Mouse (Mus musculus) hindbrain, embryonic 12.5 days (tissue): ENCODE results near the gene Btn1a1. TPM values are rescaled to one million over a fixed set of nuclear protein-coding genes. Genes with fewer than 3 reads are reported as not detected.

Experiments used
- ATAC-seq: fragments of 200-750 bp; cut with Nextera tagmentation; 2 replicates; pipeline ENCODE4 v1.8.0; 2017; ENCODE audit warnings: moderate TSS enrichment; ENCODE audit not compliant: low FRiP score
- H3K27ac ChIP-seq: fragments of 300-500 bp; sonication (generic); 2 replicates; pipeline ENCODE4 v1.5.1; 2016; ENCODE audit warnings: mild to moderate bottlenecking
- H3K27me3 ChIP-seq: fragments of 300-500 bp; sonication (generic); 2 replicates; pipeline ENCODE4 v1.6.1; 2016; ENCODE audit warnings: mild to moderate bottlenecking
- H3K36me3 ChIP-seq: fragments of 300-500 bp; sonication (generic); 2 replicates; pipeline ENCODE4 v1.6.1; 2016; ENCODE audit warnings: mild to moderate bottlenecking
- H3K4me1 ChIP-seq: fragments of 300-500 bp; sonication (generic); 2 replicates; pipeline ENCODE4 v1.6.1; 2016
- H3K4me2 ChIP-seq: fragments of 300-500 bp; sonication (generic); replicated peaks from 2 replicates; pipeline ENCODE4 v1.6.1; 2016; ENCODE audit warnings: mild to moderate bottlenecking
- H3K4me3 ChIP-seq: fragments of 300-500 bp; sonication (generic); 2 replicates; pipeline ENCODE4 v1.5.1; 2016; ENCODE audit warnings: mild to moderate bottlenecking
- H3K9ac ChIP-seq: fragments of 300-500 bp; sonication (generic); 2 replicates; pipeline ENCODE4 v1.6.1; 2016; ENCODE audit warnings: mild to moderate bottlenecking, moderate library complexity
- H3K9me3 ChIP-seq: fragments of 300-500 bp; sonication (generic); replicated peaks from 2 replicates; pipeline ENCODE4 v1.6.1; 2016; ENCODE audit warnings: mild to moderate bottlenecking
- WGBS: fragments of 180-500 bp; shearing (Covaris S2); methylation state at CpG from one replicate; pipeline ENCODE4 v1.1.7; 2016; 5-methylcytosine and 5-hydroxymethylcytosine counted together
- polyA plus RNA-seq: library from polyadenylated mRNA; unstranded; fragments of >200 nt; fragmentation: Nextera tagmentation; extraction: Ambion mirVana; gene quantifications from 2 replicates; pipeline ENCODE4 v1.2.1, GENCODE M21; 2016

The Btn1a1 gene
- polyA plus RNA-seq, 1 experiment from 2014 or later: not detected

DNA sequence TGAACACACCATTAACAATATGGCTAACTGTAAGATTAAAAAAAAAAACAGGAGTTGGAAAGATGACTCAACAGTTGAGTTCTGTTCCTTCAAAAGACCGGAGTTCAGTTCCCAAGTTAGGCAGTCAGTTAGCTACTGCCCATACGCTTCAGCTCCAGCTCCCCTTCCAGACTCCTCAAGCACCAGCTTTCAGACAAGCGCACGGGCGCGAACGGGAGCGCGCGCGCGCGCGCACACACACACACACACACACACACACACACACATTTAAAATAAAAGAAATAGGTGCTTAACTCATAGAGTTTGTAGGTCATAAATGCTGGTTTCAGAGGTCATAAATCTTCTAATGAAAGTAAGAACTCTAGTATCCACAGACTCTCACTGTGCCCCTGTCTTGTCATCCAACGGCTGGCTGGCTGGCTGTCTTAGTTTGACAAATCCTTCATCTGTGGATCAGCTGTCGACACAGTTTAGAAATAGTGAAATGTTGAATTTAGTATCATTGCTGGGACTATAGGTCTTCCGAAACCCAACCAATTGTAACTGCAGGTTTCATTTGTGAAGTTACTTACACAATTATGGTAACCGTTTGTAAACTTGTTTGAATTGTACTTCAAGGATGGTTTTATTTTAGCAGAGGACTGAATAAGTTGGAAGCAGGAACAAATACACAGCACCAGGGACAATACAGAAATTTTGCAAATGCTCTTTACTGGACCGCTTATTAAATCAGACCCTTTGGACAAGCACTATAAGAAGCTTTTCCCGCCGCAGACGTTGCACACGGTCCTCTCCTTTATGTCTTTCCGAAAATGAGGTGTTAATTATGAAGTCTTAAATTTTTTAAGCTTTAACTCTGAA is 16.2 kb downstream of the Btn1a1 start:
- Histone ChIP-seq H3K4me3 (peak overlapping the region; percentile 42), H3K9me3 (no peaks in the 10 kb centered on the region), H3K9ac (peak overlapping the region; percentile 51), H3K4me1 (peaks cover 3% of the 10 kb centered on the region; the same call in 1 of the 2 replicates), H3K27me3 (no peaks in the 10 kb centered on the region), H3K27ac (peak overlapping the region; percentile 17; the same call in 1 of the 2 replicates), H3K36me3 (no peaks in the 10 kb centered on the region), H3K4me2 (peak overlapping the region; percentile 69)
- ATAC-seq: no peak
- under 1% methylated on average over 24 of the region's 24 CpGs for WGBS

- H3K36me3 ChIP-seq: no peaks in the 10 kb centered on the region
- no peaks in the 10 kb centered on the region for H3K9me3 ChIP-seq
- H3K4me3 ChIP-seq: peak overlapping the region; percentile 42; the same call in 1 of the 2 replicates
- H3K4me2 ChIP-seq: peak overlapping the region; percentile 69
- H3K27ac ChIP-seq: no peak overlapping the region
- no peaks in the 10 kb centered on the region for H3K27me3 ChIP-seq
- H3K9ac ChIP-seq: no peak overlapping the region
- peaks cover 8% of the 10 kb centered on the region; the same call in 1 of the 2 replicates for H3K4me1 ChIP-seq
- 52% methylated on average over 3 of the region's 3 CpGs for WGBS
- no peak for ATAC-seq
These were observed 16.9 kb downstream of the Btn1a1 start for GRCm38 (mm10) chr13:23448758-23449157.

DNA sequence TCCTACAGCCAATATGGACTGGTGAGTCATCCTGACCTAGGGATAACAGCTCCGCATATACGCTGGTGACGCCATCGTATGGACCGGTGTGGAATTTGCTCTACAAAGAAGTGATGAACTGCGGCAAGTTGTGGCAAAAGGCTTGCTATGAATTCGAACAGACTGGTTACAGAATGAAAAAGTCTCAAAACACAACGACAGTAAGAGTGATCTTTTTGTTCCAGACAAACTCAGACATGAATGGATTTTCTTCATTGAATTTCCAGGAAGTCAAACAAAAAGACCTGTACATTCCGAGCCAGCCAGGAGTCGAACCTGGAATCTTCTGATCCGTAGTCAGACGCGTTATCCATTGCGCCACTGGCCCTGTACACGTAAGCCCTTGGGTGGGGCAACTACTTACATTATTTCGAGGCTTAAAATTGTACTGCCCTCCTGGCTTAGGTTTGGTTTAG is 19.2 kb downstream of the Btn1a1 start:
- Histone ChIP-seq H3K4me3 (peak overlapping the region; percentile 61), H3K4me1 (peaks cover 8% of the 10 kb centered on the region; the same call in 1 of the 2 replicates), H3K36me3 (no peaks in the 10 kb centered on the region), H3K9ac (peak overlapping the region; percentile 49; the same call in 1 of the 2 replicates), H3K27me3 (no peaks in the 10 kb centered on the region), H3K27ac (peak overlapping the region; percentile 80), H3K4me2 (peak overlapping the region; percentile 71), H3K9me3 (no peaks in the 10 kb centered on the region)
- WGBS: under 1% methylated on average over 16 of the region's 16 CpGs
- ATAC-seq: peak; percentile 72

DNA sequence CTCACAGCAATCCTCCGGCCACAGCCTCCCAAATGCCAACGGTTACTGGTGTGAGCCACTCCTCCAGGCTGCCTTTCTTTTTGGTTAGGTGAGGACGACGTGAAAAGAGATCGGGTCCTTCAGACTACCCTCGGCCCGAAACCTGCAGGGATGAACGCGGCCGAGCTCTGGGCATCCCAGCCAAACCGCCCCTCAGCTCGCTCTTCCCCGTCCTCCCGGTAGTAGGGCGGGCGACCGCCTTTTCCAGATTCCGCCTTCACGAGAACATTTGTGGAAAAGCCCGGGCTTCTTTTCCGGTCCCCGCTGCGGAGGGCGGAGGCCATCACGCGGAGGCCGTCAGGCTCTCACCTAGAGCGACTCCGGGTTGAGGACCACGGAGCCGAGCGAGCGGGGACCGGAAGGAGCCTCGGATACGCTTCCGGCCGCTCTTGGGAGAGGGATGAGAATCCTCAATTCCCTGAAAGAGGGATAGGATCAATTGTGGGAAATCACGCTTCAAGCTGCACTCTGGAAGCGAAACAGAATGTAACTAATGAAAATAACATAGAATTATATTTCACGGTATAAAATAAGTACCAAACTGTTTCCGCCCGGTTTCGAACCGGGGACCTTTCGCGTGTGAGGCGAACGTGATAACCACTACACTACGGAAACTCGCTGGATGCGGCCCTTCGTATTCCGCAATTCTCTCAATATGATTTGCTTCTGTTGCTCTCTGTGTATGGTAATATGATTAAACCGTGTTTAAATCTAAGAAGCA is 20.0 kb downstream of the Btn1a1 start:
- Histone ChIP-seq H3K4me3 (peak overlapping the region; percentile 61), H3K36me3 (no peaks in the 10 kb centered on the region), H3K27me3 (no peaks in the 10 kb centered on the region), H3K9ac (peak overlapping the region; percentile 78), H3K4me1 (peaks cover 8% of the 10 kb centered on the region; the same call in 1 of the 2 replicates), H3K27ac (peak overlapping the region; percentile 98), H3K4me2 (peak overlapping the region; percentile 71), H3K9me3 (no peaks in the 10 kb centered on the region)
- ATAC-seq: peak; percentile 94
- WGBS: under 1% methylated on average over 55 of the region's 55 CpGs

GRCm38 (mm10) chr13:23445156-23445555 is 20.5 kb downstream of the Btn1a1 start:
- WGBS: 2% methylated on average over 10 of the region's 10 CpGs
- peak overlapping the region; percentile 71 for H3K4me2 ChIP-seq
- H3K4me3 ChIP-seq: peak overlapping the region; percentile 61
- no peaks in the 10 kb centered on the region for H3K9me3 ChIP-seq
- H3K27ac ChIP-seq: peak overlapping the region; percentile 98
- H3K27me3 ChIP-seq: no peaks in the 10 kb centered on the region
- peak overlapping the region; percentile 78 for H3K9ac ChIP-seq
- H3K36me3 ChIP-seq: no peaks in the 10 kb centered on the region
- H3K4me1 ChIP-seq: peaks cover 8% of the 10 kb centered on the region; the same call in 1 of the 2 replicates
- peak; percentile 6; the same call in 1 of the 2 replicates for ATAC-seq

- no peaks in the 10 kb centered on the region for H3K9me3 ChIP-seq
- peaks cover 8% of the 10 kb centered on the region; the same call in 1 of the 2 replicates for H3K4me1 ChIP-seq
- H3K27ac ChIP-seq: peak overlapping the region; percentile 1; the same call in 1 of the 2 replicates
- no peak overlapping the region for H3K9ac ChIP-seq
- no peak for ATAC-seq
- H3K4me3 ChIP-seq: no peak overlapping the region
- H3K4me2 ChIP-seq: peak overlapping the region; percentile 71
- H3K27me3 ChIP-seq: no peaks in the 10 kb centered on the region
- no peaks in the 10 kb centered on the region for H3K36me3 ChIP-seq
- WGBS: 61% methylated on average over 5 of the region's 5 CpGs
These were observed 21.2 kb downstream of the Btn1a1 start for GRCm38 (mm10) chr13:23444451-23444850.

DNA sequence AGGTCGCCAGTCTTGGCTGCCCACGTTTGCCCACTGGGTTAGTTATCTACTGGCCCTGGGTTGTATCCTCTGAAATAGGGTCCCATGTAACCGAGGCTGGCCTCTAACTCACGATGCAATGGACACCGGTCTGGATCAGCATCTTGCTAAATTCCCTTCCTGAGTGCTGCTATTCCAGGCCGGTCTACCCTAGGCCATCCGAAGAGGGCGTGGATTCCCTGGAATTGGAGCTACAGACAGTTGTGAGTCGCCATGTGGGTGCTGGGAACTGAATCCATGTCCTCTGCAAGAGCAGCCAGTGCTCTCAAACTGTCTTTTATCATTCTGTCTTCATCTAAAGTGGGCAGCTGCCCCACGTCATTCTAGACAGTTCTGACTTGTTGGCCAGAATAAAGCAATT is 25.8 kb downstream of the Btn1a1 start:
- no peak for ATAC-seq
- Histone ChIP-seq H3K4me3 (no peak overlapping the region), H3K4me2 (no peak overlapping the region), H3K27me3 (no peaks in the 10 kb centered on the region), H3K9ac (no peak overlapping the region), H3K36me3 (no peaks in the 10 kb centered on the region), H3K27ac (no peak overlapping the region), H3K4me1 (peaks cover 15% of the 10 kb centered on the region; the same call in 1 of the 2 replicates), H3K9me3 (no peaks in the 10 kb centered on the region)
- 64% methylated on average over 10 of the region's 10 CpGs for WGBS

GRCm38 (mm10) chr13:23438521-23438920 is 27.2 kb downstream of the Btn1a1 start:
- Histone ChIP-seq H3K4me3 (peak overlapping the region; percentile 51), H3K27ac (no peak overlapping the region), H3K4me2 (peak overlapping the region; percentile 64), H3K9ac (0 out of 2 replicates have a peak overlapping the region, but pooled peaks have one; percentile 32), H3K36me3 (no peaks in the 10 kb centered on the region), H3K4me1 (0 out of 2 replicates have a peak, but pooled peaks cover 7% of the 10 kb centered on the region), H3K27me3 (no peaks in the 10 kb centered on the region), H3K9me3 (no peaks in the 10 kb centered on the region)
- no peak for ATAC-seq
- WGBS: under 1% methylated on average over 7 of the region's 7 CpGs

DNA sequence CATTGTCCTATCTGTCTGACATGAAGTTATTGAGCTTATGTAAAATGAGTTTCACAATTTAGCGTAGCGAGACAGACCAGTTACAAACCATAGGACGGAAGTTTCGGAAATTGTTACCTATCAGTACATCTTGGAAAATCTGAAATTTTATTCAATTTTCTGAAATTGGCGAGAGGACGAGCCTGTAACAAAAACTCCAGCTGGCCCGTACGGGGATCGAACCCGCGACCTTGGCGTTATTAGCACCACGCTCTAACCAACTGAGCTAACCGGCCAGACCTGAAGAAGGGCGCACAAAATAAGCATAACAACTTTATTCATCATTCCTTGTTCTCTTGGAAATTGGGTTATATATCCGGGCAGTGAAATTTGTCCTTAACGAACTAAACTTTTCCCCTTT is 27.8 kb downstream of the Btn1a1 start:
- Histone ChIP-seq H3K4me3 (peak overlapping the region; percentile 51), H3K36me3 (no peaks in the 10 kb centered on the region), H3K9me3 (no peaks in the 10 kb centered on the region), H3K4me2 (peak overlapping the region; percentile 64), H3K27me3 (no peaks in the 10 kb centered on the region), H3K9ac (peak overlapping the region; percentile 62), H3K4me1 (0 out of 2 replicates have a peak, but pooled peaks cover 9% of the 10 kb centered on the region), H3K27ac (peak overlapping the region; percentile 62; the same call in 1 of the 2 replicates)
- under 1% methylated on average over 17 of the region's 17 CpGs for WGBS
- ATAC-seq: peak; percentile 90

DNA sequence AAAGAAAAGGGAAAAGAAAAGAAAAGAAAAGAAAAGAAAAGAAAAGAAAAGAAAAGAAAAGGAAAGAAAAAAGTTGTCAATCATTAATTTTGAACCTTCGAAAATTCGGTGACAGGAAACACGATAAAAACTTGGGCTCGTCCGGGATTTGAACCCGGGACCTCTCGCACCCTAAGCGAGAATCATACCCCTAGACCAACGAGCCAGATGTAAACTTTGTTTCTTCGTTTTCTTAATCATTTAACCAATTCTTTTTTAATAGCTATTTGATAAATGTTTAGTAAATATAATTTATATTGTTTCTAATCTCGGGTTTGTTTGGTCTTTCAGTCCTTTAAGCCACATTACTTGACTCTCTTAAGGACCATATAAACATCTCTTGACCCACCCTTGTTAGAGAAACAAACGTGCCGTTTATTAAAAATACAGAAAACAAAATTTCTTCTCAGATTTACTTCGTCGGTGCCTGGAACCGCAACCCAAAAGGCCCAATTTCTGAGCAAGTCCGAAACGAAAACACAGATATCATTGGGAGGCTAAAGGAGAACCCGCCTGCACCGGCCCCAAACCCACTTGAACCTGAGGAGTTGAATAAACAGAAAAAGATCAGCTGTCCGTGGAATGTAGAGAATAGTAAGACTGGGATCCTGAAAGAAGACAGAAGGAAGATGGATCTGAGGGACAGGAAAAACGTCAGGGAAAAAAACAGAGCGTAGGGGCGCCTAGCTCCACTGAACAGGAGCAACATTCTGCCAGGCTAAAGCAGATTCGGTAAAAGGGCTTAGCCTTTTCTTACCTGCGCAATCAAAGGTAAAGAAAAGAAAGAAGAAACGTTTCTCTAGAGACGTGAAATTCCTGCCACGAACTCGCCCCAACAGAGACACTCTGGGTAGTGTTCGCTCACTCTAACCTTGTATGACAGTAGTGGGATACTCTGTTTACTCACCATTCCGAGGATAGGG is 28.6 kb downstream of the Btn1a1 start:
- peak overlapping the region; percentile 51 for H3K4me3 ChIP-seq
- peak overlapping the region; percentile 64 for H3K4me2 ChIP-seq
- under 1% methylated on average over 32 of the region's 32 CpGs for WGBS
- H3K27ac ChIP-seq: peak overlapping the region; percentile 62
- H3K9ac ChIP-seq: peak overlapping the region; percentile 62
- no peaks in the 10 kb centered on the region for H3K36me3 ChIP-seq
- H3K27me3 ChIP-seq: no peaks in the 10 kb centered on the region
- no peaks in the 10 kb centered on the region for H3K9me3 ChIP-seq
- 0 out of 2 replicates have a peak, but pooled peaks cover 9% of the 10 kb centered on the region for H3K4me1 ChIP-seq
- peak; percentile 26 for ATAC-seq

DNA sequence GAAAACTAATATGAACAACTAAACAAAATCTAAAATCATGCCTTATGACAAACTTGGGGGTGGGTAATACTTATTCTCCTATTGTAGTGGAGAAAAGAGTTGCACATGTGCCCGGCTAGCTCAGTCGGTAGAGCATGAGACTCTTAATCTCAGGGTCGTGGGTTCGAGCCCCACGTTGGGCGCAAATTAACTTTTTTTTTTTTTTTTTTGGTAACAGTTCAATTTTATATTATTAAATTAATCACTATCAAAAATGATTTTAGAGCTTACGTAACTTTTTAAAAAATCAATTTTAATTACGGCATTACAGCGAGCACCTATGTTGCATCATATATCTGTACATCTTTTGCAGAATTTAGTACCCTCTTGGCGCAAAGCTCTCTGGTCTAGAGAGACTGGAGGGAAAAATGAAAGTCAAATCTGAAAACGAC is 29.5 kb downstream of the Btn1a1 start:
- H3K27me3 ChIP-seq: no peaks in the 10 kb centered on the region
- no peak overlapping the region for H3K9ac ChIP-seq
- under 1% methylated on average over 11 of the region's 11 CpGs for WGBS

More for the DNA sequence above, 29.5 kb downstream of the Btn1a1 start:
- H3K27ac ChIP-seq: no peak overlapping the region
- no peaks in the 10 kb centered on the region for H3K36me3 ChIP-seq
- no peak for ATAC-seq
- 0 out of 2 replicates have a peak, but pooled peaks cover 9% of the 10 kb centered on the region for H3K4me1 ChIP-seq
- H3K4me3 ChIP-seq: 0 out of 2 replicates have a peak overlapping the region, but pooled peaks have one; percentile 38
- peak overlapping the region; percentile 60 for H3K4me2 ChIP-seq
- no peaks in the 10 kb centered on the region for H3K9me3 ChIP-seq
